Mouse (Mus musculus) hindbrain, embryonic 16.5 days (tissue): ENCODE results near the gene Lrp6. TPM values are rescaled to one million over a fixed set of nuclear protein-coding genes. Genes with fewer than 3 reads are reported as not detected.

Experiments used
- ATAC-seq: fragments of 200-750 bp; cut with Nextera tagmentation; 2 replicates; pipeline ENCODE4 v1.8.0; 2017; ENCODE audit warnings: moderate TSS enrichment, moderate library complexity
- H3K27ac ChIP-seq: fragments of 300-500 bp; sonication (generic); 2 replicates; pipeline ENCODE4 v1.5.1; 2014; ENCODE audit warnings: low read depth, mild to moderate bottlenecking, control low read depth, low read length, moderate library complexity
- H3K27me3 ChIP-seq: fragments of 300-500 bp; sonication (generic); replicated peaks from 2 replicates; pipeline ENCODE4 v1.6.1; 2014; ENCODE audit warnings: low read length; ENCODE audit not compliant: control insufficient read depth, insufficient read depth
- H3K36me3 ChIP-seq: fragments of 300-500 bp; sonication (generic); 2 replicates; pipeline ENCODE4 v1.6.1; 2014; ENCODE audit warnings: mild to moderate bottlenecking, low read length, moderate library complexity, mixed read lengths; ENCODE audit not compliant: control insufficient read depth, insufficient read depth
- H3K4me1 ChIP-seq: fragments of 300-500 bp; sonication (generic); 2 replicates; pipeline ENCODE4 v1.6.1; 2014; ENCODE audit warnings: low read depth, low read length; ENCODE audit not compliant: control insufficient read depth, insufficient read depth
- H3K4me2 ChIP-seq: fragments of 300-500 bp; sonication (generic); 2 replicates; pipeline ENCODE4 v1.6.1; 2014; ENCODE audit warnings: mild to moderate bottlenecking, low read length, control low read depth, moderate library complexity
- H3K4me3 ChIP-seq: fragments of 300-500 bp; sonication (generic); 2 replicates; pipeline ENCODE4 v1.5.1; 2014; ENCODE audit warnings: mild to moderate bottlenecking, low read length, control low read depth, moderate library complexity
- H3K9ac ChIP-seq: fragments of 300-500 bp; sonication (generic); 2 replicates; pipeline ENCODE4 v1.6.1; 2014; ENCODE audit warnings: low read depth, mild to moderate bottlenecking, control low read depth, low read length, moderate library complexity
- H3K9me3 ChIP-seq: fragments of 300-500 bp; sonication (generic); 2 replicates; pipeline ENCODE4 v1.6.1; 2014; ENCODE audit warnings: mild to moderate bottlenecking, low read length, moderate library complexity; ENCODE audit not compliant: control insufficient read depth
- WGBS: fragments of 180-500 bp; shearing (Covaris S2); extraction: QIAGEN DNeasy Blood & Tissue Kit; methylation state at CpG from one replicate; pipeline ENCODE4 v1.1.7; 2014; 5-methylcytosine and 5-hydroxymethylcytosine counted together
- polyA plus RNA-seq: library from polyadenylated mRNA; unstranded; fragments of >200 nt; fragmentation: Nextera tagmentation; extraction: Ambion mirVana; gene quantifications from 2 replicates; pipeline ENCODE4 v1.2.1, GENCODE M21; 2015

Lrp6 gene
- 12.6 and 15.4 TPM in 2 replicates for polyA plus RNA-seq

DNA sequence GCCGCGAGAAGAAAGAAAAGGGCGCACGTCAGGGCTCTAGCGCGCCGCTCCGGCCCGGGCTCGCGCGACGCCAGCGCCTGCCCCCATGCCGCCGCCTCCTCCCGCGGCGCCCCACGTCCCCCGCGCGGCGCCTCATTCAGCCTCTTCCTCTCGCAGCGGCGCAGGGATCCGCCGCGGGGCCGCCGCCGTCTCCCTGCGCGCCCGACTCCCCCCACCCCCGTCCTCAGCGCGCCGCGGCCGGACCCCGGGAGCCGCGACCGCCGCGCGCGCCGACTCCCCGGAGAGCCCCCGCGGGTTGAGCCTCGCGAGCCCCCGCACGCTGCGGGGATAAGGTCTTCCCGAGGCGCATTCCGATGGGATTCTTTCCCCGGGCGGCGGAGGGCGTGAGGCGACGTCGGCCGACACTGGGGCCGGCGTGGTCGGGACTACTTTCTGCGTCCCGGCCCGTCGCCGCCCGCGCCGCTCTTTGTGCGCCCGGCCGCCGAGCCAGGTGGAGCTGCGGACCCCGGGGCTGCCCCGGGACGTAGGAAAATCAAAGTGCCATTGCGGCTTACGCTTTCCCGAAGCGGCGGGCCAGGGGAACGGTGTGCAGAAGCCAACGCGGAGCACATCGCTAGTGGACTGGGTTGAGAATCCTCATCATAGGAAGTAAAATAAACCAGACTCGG lies at the start of gene Lrp6:
Gene Lrp6 (minus strand): TSS at position 148 of the 668 bp plus-strand sequence.
- no peaks in the 10 kb centered on the region for H3K27me3 ChIP-seq
- peaks cover 10% of the 10 kb centered on the region for H3K4me1 ChIP-seq
- H3K27ac ChIP-seq = peak within 1 kb of the TSS; percentile 99
- ATAC-seq = peak; percentile 93
- H3K9ac ChIP-seq = peak within 1 kb of the TSS; percentile 89
- H3K9me3 ChIP-seq = no peaks in the 10 kb centered on the region
- H3K36me3 ChIP-seq = no peaks in the 10 kb centered on the region
- H3K4me3 ChIP-seq = peak within 1 kb of the TSS; percentile 69
- peak within 1 kb of the TSS; percentile 79 for H3K4me2 ChIP-seq
- 0% methylated on average over 47 of the region's 99 CpGs for WGBS

GRCm38 (mm10) chr6:134614723-134615648 lies 48.2 kb upstream of the Lrp6 start:
- no peaks in the 10 kb centered on the region for H3K27me3 ChIP-seq
- no peak overlapping the region for H3K4me3 ChIP-seq
- peak overlapping the region; percentile 36 for H3K4me2 ChIP-seq
- no peak overlapping the region for H3K9ac ChIP-seq
- no peaks in the 10 kb centered on the region for H3K9me3 ChIP-seq
- H3K4me1 ChIP-seq = no peaks in the 10 kb centered on the region
- no peak overlapping the region for H3K27ac ChIP-seq
- WGBS = 23% methylated on average over 16 of the region's 16 CpGs
- H3K36me3 ChIP-seq = no peaks in the 10 kb centered on the region
- ATAC-seq = peak; percentile 84

GRCm38 (mm10) chr6:134614322-134614721 lies 47.6 kb upstream of the Lrp6 start:
- no peaks in the 10 kb centered on the region for H3K36me3 ChIP-seq
- WGBS = 81% methylated on average over 4 of the region's 4 CpGs
- ATAC-seq = no peak

GRCm38 (mm10) chr6:134611896-134612295 lies 45.1 kb upstream of the Lrp6 start:
- H3K4me3 ChIP-seq = no peak overlapping the region
- H3K4me2 ChIP-seq = no peak overlapping the region
- H3K4me1 ChIP-seq = no peaks in the 10 kb centered on the region
- H3K9me3 ChIP-seq = no peaks in the 10 kb centered on the region
- no peak for ATAC-seq
- no peaks in the 10 kb centered on the region for H3K27me3 ChIP-seq
- 82% methylated on average over 13 of the region's 13 CpGs for WGBS
- H3K9ac ChIP-seq = no peak overlapping the region
- no peaks in the 10 kb centered on the region for H3K36me3 ChIP-seq
- H3K27ac ChIP-seq = no peak overlapping the region

More at GRCm38 (mm10) chr6:134614322-134614721, 47.6 kb upstream of the Lrp6 start:
- no peak overlapping the region for H3K4me2 ChIP-seq
- no peak overlapping the region for H3K27ac ChIP-seq
- H3K4me1 ChIP-seq = no peaks in the 10 kb centered on the region
- no peaks in the 10 kb centered on the region for H3K9me3 ChIP-seq
- H3K9ac ChIP-seq = no peak overlapping the region
- H3K27me3 ChIP-seq = no peaks in the 10 kb centered on the region
- no peak overlapping the region for H3K4me3 ChIP-seq

- no peak for ATAC-seq
- H3K9ac ChIP-seq = no peak overlapping the region
- no peaks in the 10 kb centered on the region for H3K9me3 ChIP-seq
- H3K4me2 ChIP-seq = no peak overlapping the region
- no peak overlapping the region for H3K27ac ChIP-seq
- H3K4me3 ChIP-seq = no peak overlapping the region
- no peaks in the 10 kb centered on the region for H3K27me3 ChIP-seq
- WGBS = 93% methylated on average over 9 of the region's 9 CpGs
- no peaks in the 10 kb centered on the region for H3K4me1 ChIP-seq
- no peaks in the 10 kb centered on the region for H3K36me3 ChIP-seq
These were observed 43.6 kb upstream of the Lrp6 start for GRCm38 (mm10) chr6:134610380-134610779.

- ATAC-seq = peak; percentile 60
- 58% methylated on average over 9 of the region's 9 CpGs for WGBS
These were observed 40.4 kb upstream of the Lrp6 start for GRCm38 (mm10) chr6:134606949-134607746.

GRCm38 (mm10) chr6:134606540-134606939 lies 39.8 kb upstream of the Lrp6 start:
- no peak overlapping the region for H3K4me2 ChIP-seq
- 66% methylated on average over 6 of the region's 6 CpGs for WGBS

More at GRCm38 (mm10) chr6:134606949-134607746, 40.4 kb upstream of the Lrp6 start:
- no peaks in the 10 kb centered on the region for H3K9me3 ChIP-seq
- H3K27ac ChIP-seq = no peak overlapping the region
- H3K4me1 ChIP-seq = no peaks in the 10 kb centered on the region
- no peaks in the 10 kb centered on the region for H3K27me3 ChIP-seq
- H3K4me2 ChIP-seq = no peak overlapping the region
- H3K9ac ChIP-seq = no peak overlapping the region
- H3K36me3 ChIP-seq = no peaks in the 10 kb centered on the region
- no peak overlapping the region for H3K4me3 ChIP-seq

GRCm38 (mm10) chr6:134605196-134605595 lies 38.4 kb upstream of the Lrp6 start:
- H3K9ac ChIP-seq = no peak overlapping the region
- no peaks in the 10 kb centered on the region for H3K27me3 ChIP-seq
- H3K4me3 ChIP-seq = no peak overlapping the region
- ATAC-seq = no peak
- 94% methylated on average over 3 of the region's 3 CpGs for WGBS
- H3K4me2 ChIP-seq = no peak overlapping the region
- no peaks in the 10 kb centered on the region for H3K9me3 ChIP-seq
- H3K4me1 ChIP-seq = no peaks in the 10 kb centered on the region
- H3K36me3 ChIP-seq = no peaks in the 10 kb centered on the region
- H3K27ac ChIP-seq = no peak overlapping the region

More at GRCm38 (mm10) chr6:134606540-134606939, 39.8 kb upstream of the Lrp6 start:
- Histone ChIP-seq H3K4me1 (no peaks in the 10 kb centered on the region), H3K4me3 (no peak overlapping the region), H3K9me3 (no peaks in the 10 kb centered on the region), H3K27ac (no peak overlapping the region), H3K27me3 (no peaks in the 10 kb centered on the region), H3K36me3 (no peaks in the 10 kb centered on the region), H3K9ac (no peak overlapping the region)
- no peak for ATAC-seq
